Mouse (Mus musculus) ovary, adult 18-20 months (tissue): Measurements from ENCODE around the gene Egln1.

Source experiments
- DNase-seq: peaks from one replicate; pipeline ENCODE4 v3.0.0; 2022; ENCODE audit warnings: low spot score, mixed read lengths

The Egln1 gene

GRCm38 (mm10) chr8:124944406-124944805, 4.7 kb downstream of the Egln1 start:
- no peak for DNase-seq

DNA sequence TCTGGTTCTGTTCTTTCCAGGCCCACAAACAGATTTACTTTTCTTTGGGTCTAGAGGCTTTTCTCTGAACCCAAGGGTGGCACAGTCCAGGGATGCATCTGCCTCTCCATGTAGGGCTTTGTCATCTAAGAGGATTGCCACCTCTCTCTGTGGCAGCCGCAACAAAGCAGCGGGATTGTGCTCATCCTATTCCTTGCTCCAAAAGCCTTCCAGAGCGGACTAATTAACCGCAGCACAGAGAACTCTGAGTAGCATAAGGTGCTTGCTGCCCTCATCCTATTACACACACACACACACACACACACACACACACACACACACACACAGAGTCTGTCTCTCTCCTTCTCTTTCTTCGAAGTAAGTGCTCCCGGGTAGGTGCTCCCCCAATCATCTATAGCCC, 5.3 kb downstream of the Egln1 start:
- no peak for DNase-seq

DNA sequence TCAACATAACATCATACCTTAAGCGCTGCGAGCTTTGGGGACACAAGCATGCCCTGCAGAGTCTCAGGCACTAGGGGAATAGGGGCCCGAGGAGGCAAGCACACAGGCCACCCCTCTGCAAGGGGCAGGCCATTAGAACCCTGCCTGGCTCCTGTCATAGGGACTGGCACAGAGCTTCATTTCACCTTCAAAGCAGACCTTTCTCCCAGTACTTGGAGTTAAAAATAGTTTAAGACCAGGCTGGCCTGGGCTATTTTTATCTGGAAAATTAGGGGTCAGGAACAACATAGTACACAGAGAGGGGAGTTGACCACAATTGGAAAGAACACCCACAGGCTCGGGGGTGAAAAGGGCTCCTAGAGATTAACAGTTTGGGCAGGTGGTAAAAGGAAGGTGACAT, 11.8 kb downstream of the Egln1 start:
- DNase-seq: no peak

GRCm38 (mm10) chr8:124936699-124937098, 12.4 kb downstream of the Egln1 start:
- DNase-seq: no peak

DNA sequence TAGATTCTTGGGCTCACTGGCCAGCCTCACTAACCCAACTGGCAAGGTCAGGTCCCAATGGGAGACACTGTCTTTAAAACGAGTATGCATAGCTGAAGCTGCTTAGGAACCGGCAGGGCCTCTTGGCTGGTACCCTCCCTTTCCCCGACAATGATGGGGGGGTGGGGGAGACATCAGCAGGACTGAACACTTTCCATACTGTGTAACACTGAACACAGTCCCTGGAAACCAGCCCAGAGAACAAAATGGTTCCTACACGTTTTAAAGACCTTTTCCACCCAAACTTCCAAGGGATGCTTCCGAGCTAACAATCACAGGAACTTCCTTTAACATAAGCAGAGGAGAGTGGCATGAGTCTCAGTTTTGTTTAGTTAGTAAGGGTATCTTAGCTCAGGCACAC, 14.0 kb downstream of the Egln1 start:
- DNase-seq: no peak

GRCm38 (mm10) chr8:124932435-124932834, 16.7 kb downstream of the Egln1 start:
- DNase-seq: no peak

DNA sequence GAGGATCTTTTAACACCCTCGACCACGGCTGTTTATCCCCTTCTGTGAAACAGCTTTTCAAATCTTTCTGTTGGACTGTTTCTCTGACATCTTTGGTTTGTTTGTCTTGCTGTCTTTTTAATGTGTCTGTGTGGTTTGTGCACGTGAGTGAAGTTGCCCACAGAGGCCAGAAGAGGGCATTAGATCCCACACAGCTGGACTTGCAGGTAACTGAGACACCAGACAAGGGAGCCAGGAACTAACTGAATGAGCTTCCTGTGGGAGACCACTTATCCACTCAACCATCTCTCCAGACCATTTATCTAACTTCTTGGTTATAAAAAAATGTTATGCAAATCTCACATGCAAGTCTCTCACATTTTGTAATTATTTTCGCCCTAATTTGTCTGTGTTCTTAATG, 18.5 kb downstream of the Egln1 start:
- DNase-seq: no peak

GRCm38 (mm10) chr8:124930086-124930485, 19.0 kb downstream of the Egln1 start:
- DNase-seq: no peak

- DNase-seq: no peak
These were observed 20.1 kb downstream of the Egln1 start for GRCm38 (mm10) chr8:124929006-124929405.

GRCm38 (mm10) chr8:124926351-124926771, 22.8 kb downstream of the Egln1 start:
- DNase-seq: peak; percentile 49

- DNase-seq: peak; percentile 36
These were observed 23.4 kb downstream of the Egln1 start for GRCm38 (mm10) chr8:124925544-124926266.

- no peak for DNase-seq
These were observed 25.0 kb downstream of the Egln1 start for GRCm38 (mm10) chr8:124923971-124924652.

- DNase-seq: no peak
These were observed 26.5 kb downstream of the Egln1 start for GRCm38 (mm10) chr8:124922490-124923089.

- peak; percentile 28 for DNase-seq
These were observed 27.5 kb downstream of the Egln1 start for GRCm38 (mm10) chr8:124921369-124922279.

- DNase-seq: no peak
These were observed 31.2 kb downstream of the Egln1 start for GRCm38 (mm10) chr8:124917741-124918484.

GRCm38 (mm10) chr8:124914061-124914460, 35.1 kb downstream of the Egln1 start:
- no peak for DNase-seq

GRCm38 (mm10) chr8:124911938-124912872, 36.9 kb downstream of the Egln1 start:
- DNase-seq: no peak

DNA sequence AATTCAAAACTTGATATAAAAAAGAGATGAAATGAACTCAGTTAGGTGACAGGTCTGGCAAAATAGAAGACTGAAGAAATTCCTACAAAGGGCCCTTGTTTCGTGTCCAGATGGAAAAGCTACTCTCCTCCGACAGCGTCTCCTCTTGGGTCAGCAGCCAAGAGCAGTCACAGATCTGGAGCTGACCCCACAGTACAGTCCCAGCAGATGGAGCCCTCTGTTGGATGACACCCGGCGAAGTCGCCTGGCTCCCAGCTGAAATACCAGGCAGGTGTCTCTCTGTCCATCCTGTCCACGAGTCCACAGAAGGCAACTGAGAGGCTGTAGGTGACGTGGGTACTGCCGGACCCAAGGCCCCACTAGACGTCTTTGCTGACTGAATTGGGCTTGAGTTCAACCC, 38.8 kb downstream of the Egln1 start:
- no peak for DNase-seq

GRCm38 (mm10) chr8:124909936-124910335, 39.2 kb downstream of the Egln1 start:
- DNase-seq: no peak

DNA sequence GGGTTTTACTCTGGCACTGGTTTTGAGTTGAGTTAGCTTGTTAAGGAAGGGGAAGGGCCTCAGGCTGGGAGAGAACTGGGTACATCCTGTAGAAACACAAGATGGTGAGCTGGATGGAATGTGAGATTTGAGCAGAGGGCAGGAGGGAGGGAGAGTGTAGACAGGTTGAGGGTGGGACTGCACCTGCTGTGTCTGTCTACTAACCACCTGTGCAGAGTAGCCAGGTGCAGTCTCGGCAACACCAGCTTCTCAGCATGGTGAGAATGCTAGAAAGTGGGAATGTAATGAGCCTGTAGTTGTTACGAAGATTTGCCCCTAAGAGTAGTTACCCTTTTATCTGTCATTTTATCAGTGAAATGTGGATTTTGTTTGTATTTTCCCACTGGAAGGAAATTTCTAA, 43.6 kb downstream of the Egln1 start:
- DNase-seq: no peak
